Mouse (Mus musculus): ENCODE measurements around the gene Eda.

DNA sequence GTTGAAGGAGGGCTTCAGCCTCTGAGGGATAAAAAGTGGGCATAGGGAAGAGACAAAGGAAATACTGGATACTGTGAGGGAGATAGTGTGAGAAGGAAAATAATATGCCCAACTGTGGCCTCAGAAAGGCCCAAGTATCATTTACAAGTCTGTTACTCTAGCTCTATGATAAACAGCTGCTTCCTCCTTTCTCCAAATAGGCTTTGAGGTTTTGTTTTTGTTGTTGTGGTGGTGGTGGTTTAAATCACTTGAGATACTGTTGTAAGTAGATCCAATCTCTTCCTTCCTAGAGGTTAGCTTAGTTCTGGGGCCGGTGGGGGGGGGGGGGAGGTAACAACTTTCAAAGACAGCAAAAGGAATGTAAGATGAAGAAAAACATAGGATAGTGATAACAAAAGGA is 143.0 kb downstream of the Eda start:
- peak; percentile 41 for TF ChIP-seq GATA1 (IDR thresholded peaks at IDR 0.05; ENCODE audit: low read depth, low read length)
- TF ChIP-seq SMC3 (IDR thresholded peaks at IDR 0.05; ENCODE audit: low read depth, low read length): no peak

Measured in MEL (cell line).